Mouse (Mus musculus): ENCODE data around the gene Cldn18. TPM values are rescaled to one million over a fixed set of nuclear protein-coding genes. Genes with fewer than 3 reads are reported as not detected.

The Cldn18 gene
- polyA plus RNA-seq, 1 experiment from 2014 or later: not detected

DNA sequence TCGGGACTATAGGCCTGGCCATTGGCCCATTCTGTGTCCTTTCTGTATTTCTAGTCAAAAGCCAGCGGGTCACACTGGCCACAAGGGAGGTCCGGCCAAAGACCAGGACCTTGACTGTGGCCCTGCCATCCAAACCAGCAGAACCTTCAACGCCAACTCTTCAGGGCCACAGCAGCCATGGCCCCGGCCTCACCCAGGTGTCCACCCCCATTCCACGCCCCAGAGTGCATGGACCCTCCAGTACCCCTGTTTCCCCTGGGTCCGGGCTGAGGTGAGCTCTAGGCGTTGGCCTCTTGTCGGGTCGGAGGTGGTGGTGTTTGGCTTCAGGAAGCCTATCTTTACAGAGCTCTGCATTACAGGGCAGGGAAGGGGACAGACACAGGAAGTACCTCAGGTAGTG, 54.2 kb downstream of the Cldn18 start:
- peaks cover 9% of the 10 kb centered on the region for H3K36me3 ChIP-seq (ENCODE audit: control insufficient read depth, insufficient read depth, low read length)
- H3K27ac ChIP-seq (replicated peaks; ENCODE audit: low read depth, low read length): no peak overlapping the region
- no peaks in the 10 kb centered on the region for H3K4me1 ChIP-seq (ENCODE audit: control insufficient read depth, insufficient read depth, low read length)
- no peaks in the 10 kb centered on the region for H3K27me3 ChIP-seq (ENCODE audit: control insufficient read depth, insufficient read depth, low read length)
- H3K4me3 ChIP-seq (replicated peaks; ENCODE audit: low read depth, low read length): no peak overlapping the region
- no peak overlapping the region for H3K4me2 ChIP-seq (ENCODE audit: low read length)
- H3K9ac ChIP-seq (replicated peaks; ENCODE audit: low read length): no peak overlapping the region
- H3K9me3 ChIP-seq (ENCODE audit: control insufficient read depth, low read length): no peaks in the 10 kb centered on the region
- 95% methylated on average over 10 of the region's 10 CpGs for WGBS
- ATAC-seq (ENCODE audit: low FRiP score, low TSS enrichment): no peak
- no peak for DNase-seq

DNA sequence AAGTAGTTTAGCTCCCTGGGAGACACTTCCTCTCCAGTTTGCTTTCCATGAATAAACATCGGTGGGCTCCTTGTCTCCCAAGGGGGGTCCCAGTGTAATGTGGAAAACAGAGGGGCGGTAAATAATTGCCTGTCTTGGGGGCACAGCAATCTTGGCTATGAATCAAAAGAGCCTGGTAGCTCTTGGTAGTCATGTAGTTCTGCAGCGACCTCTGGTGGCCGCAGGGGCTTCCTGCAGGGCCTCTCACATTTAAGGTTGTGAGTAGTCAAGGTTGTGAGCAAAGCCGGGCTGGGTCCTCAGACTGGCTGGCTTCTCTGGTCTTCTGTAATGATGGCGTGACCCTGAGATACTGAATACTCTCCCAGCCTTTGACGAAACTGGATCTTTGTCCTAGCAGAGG, 54.7 kb downstream of the Cldn18 start:
- H3K9me3 ChIP-seq (ENCODE audit: control insufficient read depth, low read length): no peaks in the 10 kb centered on the region
- 0 out of 2 replicates have a peak overlapping the region, but pooled peaks have one; percentile 20 for H3K27ac ChIP-seq (replicated peaks; ENCODE audit: low read depth, low read length)
- no peaks in the 10 kb centered on the region for H3K4me1 ChIP-seq (ENCODE audit: control insufficient read depth, insufficient read depth, low read length)
- no peak overlapping the region for H3K9ac ChIP-seq (replicated peaks; ENCODE audit: low read length)
- no peaks in the 10 kb centered on the region for H3K27me3 ChIP-seq (ENCODE audit: control insufficient read depth, insufficient read depth, low read length)
- H3K4me2 ChIP-seq (ENCODE audit: low read length): 0 out of 2 replicates have a peak overlapping the region, but pooled peaks have one; percentile 11
- DNase-seq (peak; percentile 93), ATAC-seq (ENCODE audit: low FRiP score, low TSS enrichment) (no peak)
- 27% methylated on average over 7 of the region's 7 CpGs for WGBS
- H3K4me3 ChIP-seq (replicated peaks; ENCODE audit: low read depth, low read length): no peak overlapping the region
- H3K36me3 ChIP-seq (ENCODE audit: control insufficient read depth, insufficient read depth, low read length): peaks cover 9% of the 10 kb centered on the region

DNA sequence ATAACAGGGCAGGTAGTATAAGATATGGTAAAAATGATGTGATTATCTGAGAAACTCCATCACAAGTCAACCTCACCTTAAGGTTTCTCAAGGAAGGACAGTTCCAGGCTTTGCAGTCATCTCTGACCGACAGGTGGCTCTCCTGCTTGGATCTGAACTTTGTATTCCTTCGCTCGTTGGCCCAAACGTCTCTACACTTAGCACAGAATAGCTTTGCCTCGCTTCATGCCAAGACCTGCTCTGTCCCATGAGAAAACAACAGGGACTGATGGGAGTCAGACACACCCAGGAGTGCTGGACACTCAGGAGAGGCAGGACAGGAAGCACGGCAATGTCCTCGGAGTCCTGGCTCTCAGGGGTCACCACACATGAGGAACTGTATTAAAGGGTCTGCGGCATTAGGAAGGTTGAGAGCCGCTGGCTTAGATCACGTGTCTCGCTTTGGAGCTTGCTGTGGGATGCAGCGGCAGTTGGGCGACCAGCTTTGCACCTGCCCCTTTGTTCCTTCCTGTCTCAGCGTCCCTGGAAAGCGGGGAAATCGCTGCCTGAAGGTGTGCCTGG, 55.4 kb downstream of the Cldn18 start:
- Histone ChIP-seq H3K4me1 (ENCODE audit: control insufficient read depth, insufficient read depth, low read length) (no peaks in the 10 kb centered on the region), H3K27me3 (ENCODE audit: control insufficient read depth, insufficient read depth, low read length) (no peaks in the 10 kb centered on the region), H3K9me3 (ENCODE audit: control insufficient read depth, low read length) (no peaks in the 10 kb centered on the region), H3K27ac (replicated peaks; ENCODE audit: low read depth, low read length) (0 out of 2 replicates have a peak overlapping the region, but pooled peaks have one; percentile 20), H3K9ac (replicated peaks; ENCODE audit: low read length) (no peak overlapping the region), H3K4me3 (replicated peaks; ENCODE audit: low read depth, low read length) (no peak overlapping the region), H3K4me2 (ENCODE audit: low read length) (no peak overlapping the region), H3K36me3 (ENCODE audit: control insufficient read depth, insufficient read depth, low read length) (peaks cover 5% of the 10 kb centered on the region; the same call in 1 of the 2 replicates)
- no peak for DNase-seq
- WGBS: 77% methylated on average over 16 of the region's 16 CpGs
- ATAC-seq (ENCODE audit: low FRiP score, low TSS enrichment): no peak

DNA sequence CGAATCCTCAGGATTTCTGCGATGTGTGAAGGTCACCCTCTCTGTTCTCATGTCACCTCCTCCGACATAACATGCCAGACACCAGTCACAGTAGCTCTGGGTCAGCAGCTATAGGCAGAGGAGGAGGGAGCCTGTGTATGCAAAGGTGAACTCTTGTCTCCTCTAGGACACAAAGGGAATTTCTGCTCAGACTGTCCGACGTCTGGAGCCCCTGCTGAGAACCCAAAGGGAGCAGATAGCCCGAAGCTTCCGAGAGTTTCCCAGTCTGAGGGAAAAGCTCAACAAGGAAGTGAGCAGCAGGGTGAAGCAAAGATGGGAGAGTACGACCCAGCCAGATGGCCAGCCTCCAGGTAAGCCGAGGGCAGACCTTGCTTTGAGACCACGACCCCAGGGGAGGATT, 56.3 kb downstream of the Cldn18 start:
- Histone ChIP-seq H3K9me3 (ENCODE audit: control insufficient read depth, low read length) (no peaks in the 10 kb centered on the region), H3K9ac (replicated peaks; ENCODE audit: low read length) (no peak overlapping the region), H3K36me3 (ENCODE audit: control insufficient read depth, insufficient read depth, low read length) (peaks cover 5% of the 10 kb centered on the region; the same call in 1 of the 2 replicates), H3K27me3 (ENCODE audit: control insufficient read depth, insufficient read depth, low read length) (no peaks in the 10 kb centered on the region), H3K27ac (replicated peaks; ENCODE audit: low read depth, low read length) (no peak overlapping the region), H3K4me2 (ENCODE audit: low read length) (no peak overlapping the region), H3K4me3 (replicated peaks; ENCODE audit: low read depth, low read length) (no peak overlapping the region), H3K4me1 (ENCODE audit: control insufficient read depth, insufficient read depth, low read length) (no peaks in the 10 kb centered on the region)
- WGBS: 75% methylated on average over 10 of the region's 10 CpGs
- DNase-seq (no peak), ATAC-seq (ENCODE audit: low FRiP score, low TSS enrichment) (no peak)

DNA sequence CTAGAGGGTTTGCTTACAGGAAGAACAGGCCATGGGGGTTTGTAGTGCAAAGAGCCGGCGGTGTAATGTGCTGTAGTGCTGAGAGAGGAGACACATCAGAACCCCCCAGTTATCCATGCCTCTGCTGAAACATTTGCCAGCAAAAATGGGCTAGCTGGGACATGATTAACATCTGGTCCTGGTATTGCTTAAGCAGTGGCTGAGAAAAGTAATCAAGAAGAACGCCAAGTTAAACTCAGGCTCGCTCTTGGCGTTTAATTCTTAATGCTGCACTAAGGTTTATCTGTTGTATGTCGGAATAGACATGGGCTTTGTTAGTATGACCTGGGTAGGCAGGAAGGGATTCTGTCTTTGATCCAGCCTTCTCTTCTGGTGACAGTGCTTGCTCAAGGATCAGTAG, 71.0 kb downstream of the Cldn18 start:
- no peaks in the 10 kb centered on the region for H3K27me3 ChIP-seq (ENCODE audit: control insufficient read depth, insufficient read depth, low read length)
- no peak overlapping the region for H3K9ac ChIP-seq (replicated peaks; ENCODE audit: low read length)
- no peak overlapping the region for H3K27ac ChIP-seq (replicated peaks; ENCODE audit: low read depth, low read length)
- no peak for ATAC-seq (ENCODE audit: low FRiP score, low TSS enrichment)
- no peak overlapping the region for H3K4me3 ChIP-seq (replicated peaks; ENCODE audit: low read depth, low read length)
- no peaks in the 10 kb centered on the region for H3K4me1 ChIP-seq (ENCODE audit: control insufficient read depth, insufficient read depth, low read length)
- H3K9me3 ChIP-seq (ENCODE audit: control insufficient read depth, low read length): no peaks in the 10 kb centered on the region
- 96% methylated on average over 6 of the region's 6 CpGs for WGBS
- no peak for DNase-seq
- no peak overlapping the region for H3K4me2 ChIP-seq (ENCODE audit: low read length)
- peaks cover 27% of the 10 kb centered on the region for H3K36me3 ChIP-seq (ENCODE audit: control insufficient read depth, insufficient read depth, low read length)

DNA sequence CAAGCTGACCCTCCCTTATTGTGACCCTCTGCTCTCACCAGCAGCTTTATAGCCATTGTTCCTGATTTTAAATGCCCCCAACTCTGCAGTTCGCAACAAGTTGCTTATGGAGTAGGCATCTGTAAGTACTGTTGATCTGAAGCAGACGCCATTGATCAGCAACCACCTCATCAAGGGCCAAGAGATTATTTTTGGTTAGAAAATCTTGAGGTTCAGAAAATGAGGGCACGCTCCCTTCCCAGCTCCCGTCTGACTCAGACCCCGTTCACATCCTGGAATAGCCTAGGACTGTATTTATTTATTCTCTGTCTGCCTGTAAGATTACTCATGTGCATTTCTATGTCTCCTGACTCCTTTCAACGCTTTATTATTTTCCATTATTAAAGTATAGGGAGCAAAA, 71.7 kb downstream of the Cldn18 start:
- no peaks in the 10 kb centered on the region for H3K27me3 ChIP-seq (ENCODE audit: control insufficient read depth, insufficient read depth, low read length)
- H3K36me3 ChIP-seq (ENCODE audit: control insufficient read depth, insufficient read depth, low read length): peaks cover 22% of the 10 kb centered on the region; the same call in 1 of the 2 replicates
- ATAC-seq (ENCODE audit: low FRiP score, low TSS enrichment) (no peak), DNase-seq (no peak)
- no peak overlapping the region for H3K27ac ChIP-seq (replicated peaks; ENCODE audit: low read depth, low read length)
- no peak overlapping the region for H3K4me2 ChIP-seq (ENCODE audit: low read length)
- no peaks in the 10 kb centered on the region for H3K9me3 ChIP-seq (ENCODE audit: control insufficient read depth, low read length)
- H3K4me1 ChIP-seq (ENCODE audit: control insufficient read depth, insufficient read depth, low read length): no peaks in the 10 kb centered on the region
- no peak overlapping the region for H3K4me3 ChIP-seq (replicated peaks; ENCODE audit: low read depth, low read length)
- WGBS: 91% methylated on average over 6 of the region's 6 CpGs
- no peak overlapping the region for H3K9ac ChIP-seq (replicated peaks; ENCODE audit: low read length)

DNA sequence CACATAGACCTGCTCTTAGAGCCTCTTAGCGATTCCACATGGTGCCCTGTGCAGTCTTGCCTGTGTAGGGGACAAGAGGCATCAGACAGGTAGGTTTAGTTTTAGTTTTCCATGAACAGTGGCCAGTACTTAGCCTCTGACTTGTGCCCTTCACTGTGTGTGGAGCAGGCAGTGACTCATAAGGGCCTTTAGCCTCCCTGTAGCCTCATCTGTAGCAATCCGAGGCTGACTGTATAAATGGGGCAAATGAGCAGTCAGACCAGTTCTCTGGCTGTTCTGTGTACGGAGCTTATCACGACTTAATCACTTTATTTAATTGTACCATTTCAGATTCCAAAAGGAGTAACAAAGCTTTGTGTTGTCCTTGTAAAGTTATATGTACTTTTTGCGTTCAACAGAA, 77.1 kb downstream of the Cldn18 start:
- H3K9ac ChIP-seq (replicated peaks; ENCODE audit: low read length): no peak overlapping the region
- ATAC-seq (ENCODE audit: low FRiP score, low TSS enrichment) (no peak), DNase-seq (no peak)
- H3K4me3 ChIP-seq (replicated peaks; ENCODE audit: low read depth, low read length): no peak overlapping the region
- H3K4me2 ChIP-seq (ENCODE audit: low read length): no peak overlapping the region
- WGBS: 93% methylated on average over 5 of the region's 5 CpGs
- H3K27ac ChIP-seq (replicated peaks; ENCODE audit: low read depth, low read length): no peak overlapping the region
- H3K36me3 ChIP-seq (ENCODE audit: control insufficient read depth, insufficient read depth, low read length): peaks cover 14% of the 10 kb centered on the region; the same call in 1 of the 2 replicates
- no peaks in the 10 kb centered on the region for H3K4me1 ChIP-seq (ENCODE audit: control insufficient read depth, insufficient read depth, low read length)
- H3K9me3 ChIP-seq (ENCODE audit: control insufficient read depth, low read length): no peaks in the 10 kb centered on the region
- H3K27me3 ChIP-seq (ENCODE audit: control insufficient read depth, insufficient read depth, low read length): no peaks in the 10 kb centered on the region

Other genes starting within 250 kb of the Cldn18 start
- 78.3 and 81.0 TPM in 2 replicates for gene Armc8, start 148.4 kb downstream of the Cldn18 start, polyA plus RNA-seq (2014; fragmentation: Nextera tagmentation; extraction: Ambion mirVana)
- gene Dbr1, start 141.5 kb downstream of the Cldn18 start, polyA plus RNA-seq (2014; fragmentation: Nextera tagmentation; extraction: Ambion mirVana): 22.2 and 26.2 TPM in 2 replicates
- gene A4gnt, start 104.8 kb downstream of the Cldn18 start, polyA plus RNA-seq (2014; fragmentation: Nextera tagmentation; extraction: Ambion mirVana): not detected in 2 replicates
- gene Dzip1l, start 87.8 kb downstream of the Cldn18 start, polyA plus RNA-seq (2014; fragmentation: Nextera tagmentation; extraction: Ambion mirVana): 4.8 and 7.9 TPM in 2 replicates
- gene Sox14, start 158.9 kb upstream of the Cldn18 start, polyA plus RNA-seq (2014; fragmentation: Nextera tagmentation; extraction: Ambion mirVana): 94.9 TPM in 2 replicates